Mouse (Mus musculus) heart, embryonic 14.5 days (tissue): Measurements from ENCODE around the gene Fam120b. TPM values are rescaled to one million over a fixed set of nuclear protein-coding genes. Genes with fewer than 3 reads are reported as not detected.
A peak's percentile ranks its signal among the peaks of the same experiment; 100 is the strongest.
"Not testable (repeated sequence)": the region's sequence is repeated elsewhere in the genome, so short reads cannot be mapped to it uniquely, and the experiment has no call there.

Experiments used
- ATAC-seq: fragments of 200-750 bp; cut with Nextera tagmentation; 2 replicates; pipeline ENCODE4 v1.8.0; 2017; ENCODE audit warnings: low read depth, moderate TSS enrichment; ENCODE audit not compliant: insufficient number of reproducible peaks, insufficient read depth, low FRiP score
- H3K27ac ChIP-seq, 2 experiments: fragments of 200-500 bp in 1 of 2; fragments of 300-500 bp in 1 of 2; sonication (generic) in 1 of 2; replicated peaks in 1 of 2; 2 replicates each; pipeline ENCODE4 v1.5.1; 2012 to 2014; ENCODE audit warnings: low read depth in 2 of 2, low read length in 2 of 2, control low read depth in 1 of 2, mild to moderate bottlenecking in 1 of 2, mixed read lengths in 1 of 2; ENCODE audit not compliant: control insufficient read depth in 1 of 2, insufficient read depth in 1 of 2
- H3K27me3 ChIP-seq: fragments of 300-500 bp; sonication (generic); 2 replicates; pipeline ENCODE4 v1.6.1; 2014; ENCODE audit warnings: mild to moderate bottlenecking, low read length, control low read depth; ENCODE audit not compliant: control insufficient read depth, insufficient read depth
- H3K36me3 ChIP-seq: fragments of 300-500 bp; sonication (generic); 2 replicates; pipeline ENCODE4 v1.6.1; 2014; ENCODE audit warnings: mild to moderate bottlenecking, control low read depth, low read length, mixed read lengths; ENCODE audit not compliant: control insufficient read depth, insufficient read depth
- H3K4me1 ChIP-seq, 2 experiments: fragments of 200-500 bp in 1 of 2; fragments of 300-500 bp in 1 of 2; sonication (generic) in 1 of 2; 2 replicates each; pipeline ENCODE4 v1.6.1; 2012 to 2014; ENCODE audit warnings: low read length in 2 of 2, control low read depth in 1 of 2, mixed read lengths in 1 of 2; ENCODE audit not compliant: control insufficient read depth in 2 of 2, insufficient read depth in 2 of 2
- H3K4me2 ChIP-seq: fragments of 300-500 bp; sonication (generic); 2 replicates; pipeline ENCODE4 v1.6.1; 2014; ENCODE audit warnings: mild to moderate bottlenecking, low read length
- H3K4me3 ChIP-seq, 2 experiments: fragments of 200-500 bp in 1 of 2; fragments of 300-500 bp in 1 of 2; sonication (generic) in 1 of 2; 2 replicates each; pipeline ENCODE4 v1.5.1; 2012 to 2014; ENCODE audit warnings: low read length in 2 of 2, mild to moderate bottlenecking in 2 of 2, control low read depth in 1 of 2, low read depth in 1 of 2, moderate library complexity in 1 of 2; ENCODE audit not compliant: control insufficient read depth in 1 of 2, insufficient read depth in 1 of 2
- H3K9ac ChIP-seq: fragments of 300-500 bp; sonication (generic); 2 replicates; pipeline ENCODE4 v1.6.1; 2014; ENCODE audit warnings: mild to moderate bottlenecking, low read length
- H3K9me3 ChIP-seq: fragments of 300-500 bp; sonication (generic); 2 replicates; pipeline ENCODE4 v1.6.1; 2016; ENCODE audit warnings: low read length, control low read depth; ENCODE audit not compliant: control insufficient read depth
- WGBS: fragments of 180-500 bp; shearing (Covaris S2); extraction: QIAGEN DNeasy Blood & Tissue Kit; methylation state at CpG from one replicate; pipeline ENCODE4 v1.1.7; 2014; 5-methylcytosine and 5-hydroxymethylcytosine counted together
- polyA plus RNA-seq: library from polyadenylated mRNA; unstranded; fragments of >200 nt; fragmentation: Nextera tagmentation; extraction: Ambion mirVana; gene quantifications from 2 replicates; pipeline ENCODE4 v1.2.1, GENCODE M21; 2014

The Fam120b gene
- polyA plus RNA-seq, 1 experiment from 2014 or later, result 17.5 TPM

DNA sequence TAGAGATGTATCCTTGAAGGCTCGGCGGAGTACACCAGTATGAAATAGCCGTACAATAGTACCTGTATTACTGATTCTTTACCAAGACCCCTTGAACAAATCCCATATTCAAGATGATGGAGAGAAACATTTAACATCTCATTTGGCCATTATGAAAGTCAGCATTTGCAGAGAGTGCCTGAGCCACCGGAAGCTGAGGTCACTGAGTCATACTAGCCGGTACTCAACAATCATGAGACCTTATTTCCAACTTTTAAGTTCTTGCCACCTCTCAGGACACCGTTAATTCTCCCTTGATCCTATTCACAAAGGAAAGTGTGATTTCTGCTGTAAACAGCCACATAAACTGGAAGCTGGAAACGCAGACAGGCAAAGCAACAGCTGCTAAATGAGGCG is 44.1 kb downstream of the Fam120b start:
- H3K9ac ChIP-seq, result no peak overlapping the region; the same call in 1 of the 2 replicates
- H3K4me1 ChIP-seq, result peaks cover 8 to 13% of the 10 kb centered on the region in 2 experiments
- H3K9me3 ChIP-seq, result no peaks in the 10 kb centered on the region
- H3K27me3 ChIP-seq, result no peaks in the 10 kb centered on the region
- peak overlapping the region; percentile 48 for H3K4me2 ChIP-seq
- H3K4me3 ChIP-seq, result no peak overlapping the region
- 62% methylated on average over 8 of the region's 8 CpGs for WGBS
- no peak overlapping the region for H3K27ac ChIP-seq
- ATAC-seq, result no peak
- H3K36me3 ChIP-seq, result no peaks in the 10 kb centered on the region

- H3K4me3 ChIP-seq, result no peak overlapping the region
- H3K4me1 ChIP-seq, result peaks cover 8 to 13% of the 10 kb centered on the region in 2 experiments
- no peaks in the 10 kb centered on the region for H3K27me3 ChIP-seq
- H3K36me3 ChIP-seq, result no peaks in the 10 kb centered on the region
- WGBS, result 14% methylated on average over 11 of the region's 11 CpGs
- peak overlapping the region; percentile 48 for H3K4me2 ChIP-seq
- peak; percentile 54; the same call in 1 of the 2 replicates for ATAC-seq
- peak overlapping the region; percentile 14; the same call in 1 of the 2 replicates for H3K9ac ChIP-seq
- 0 out of 4 replicates have a peak overlapping the region, but pooled peaks have one; percentile 17 to 22 for H3K27ac ChIP-seq
- H3K9me3 ChIP-seq, result no peaks in the 10 kb centered on the region
Measured at GRCm38 (mm10) chr17:15440463-15441121, 44.6 kb downstream of the Fam120b start.

- Histone ChIP-seq H3K27ac (no peak overlapping the region), H3K27me3 (no peaks in the 10 kb centered on the region), H3K9ac (no peak overlapping the region), H3K4me1 (peaks cover 7 to 9% of the 10 kb centered on the region in 2 experiments), H3K4me3 (no peak overlapping the region), H3K36me3 (no peaks in the 10 kb centered on the region), H3K4me2 (no peak overlapping the region), H3K9me3 (no peaks in the 10 kb centered on the region)
- WGBS, result 63% methylated on average over 3 of the region's 3 CpGs
- no peak for ATAC-seq
Measured at GRCm38 (mm10) chr17:15445421-15445820, 49.4 kb downstream of the Fam120b start.

DNA sequence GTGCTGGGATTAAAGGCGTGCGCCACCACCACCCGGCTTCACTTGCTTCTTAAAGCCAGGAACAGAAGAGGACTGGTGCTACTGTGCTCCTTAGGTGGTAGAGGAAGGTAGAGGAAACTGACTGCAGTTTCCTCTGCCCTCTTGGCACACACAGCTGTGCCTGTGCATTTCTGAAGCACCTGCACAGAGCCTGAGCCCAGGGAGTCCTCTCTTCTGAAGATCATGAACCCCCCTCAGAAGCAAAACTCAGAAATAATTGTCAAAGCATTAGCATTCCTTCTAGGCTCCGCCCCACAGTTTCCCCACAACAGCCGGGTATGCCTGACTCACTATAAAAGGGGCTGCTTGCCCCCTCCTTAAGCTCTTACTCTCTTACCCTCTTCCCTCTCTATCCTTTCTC is 51.8 kb downstream of the Fam120b start:
- no peak for ATAC-seq
- H3K36me3 ChIP-seq, result no peaks in the 10 kb centered on the region
- H3K4me2 ChIP-seq, result no peak overlapping the region
- no peak overlapping the region for H3K4me3 ChIP-seq
- H3K9ac ChIP-seq, result no peak overlapping the region
- peaks cover 0 to 2% of the 10 kb centered on the region in 2 experiments; a peak in 1 of 4 replicates for H3K4me1 ChIP-seq
- WGBS, result 65% methylated on average over 5 of the region's 5 CpGs
- H3K27me3 ChIP-seq, result no peaks in the 10 kb centered on the region
- H3K9me3 ChIP-seq, result no peaks in the 10 kb centered on the region
- H3K27ac ChIP-seq, result no peak overlapping the region

DNA sequence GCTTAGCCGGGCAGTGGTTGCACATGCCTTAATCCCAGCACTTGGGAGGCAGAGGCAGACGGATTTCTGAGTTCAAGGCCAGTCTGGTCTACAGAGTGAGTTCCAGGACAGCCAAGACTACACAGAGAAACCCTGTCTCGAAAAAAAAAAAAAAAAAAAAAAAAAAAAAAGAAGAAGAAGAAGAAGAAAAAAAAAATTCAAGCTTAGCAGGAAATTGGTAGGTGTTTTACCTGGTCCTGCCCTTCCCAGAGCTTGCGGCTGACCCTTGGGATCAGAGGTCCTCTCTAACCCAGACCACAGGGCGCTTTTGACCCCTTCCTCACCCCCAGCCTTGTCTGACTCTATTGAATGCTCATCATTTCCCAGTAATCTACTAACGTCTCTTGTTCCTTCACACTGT is 53.1 kb downstream of the Fam120b start:
- H3K4me1 ChIP-seq, H3K27ac ChIP-seq, H3K4me3 ChIP-seq, H3K9ac ChIP-seq, H3K27me3 ChIP-seq, H3K4me2 ChIP-seq, ATAC-seq, H3K9me3 ChIP-seq, H3K36me3 ChIP-seq: not testable (repeated sequence)
- 79% methylated on average over 5 of the region's 6 CpGs for WGBS

- Histone ChIP-seq H3K4me1 (peaks cover 0 to 2% of the 10 kb centered on the region in 2 experiments; a peak in 1 of 4 replicates), H3K4me3 (no peak overlapping the region)
Measured at GRCm38 (mm10) chr17:15449606-15450005, 53.6 kb downstream of the Fam120b start.

GRCm38 (mm10) chr17:15455203-15455602 is 59.2 kb downstream of the Fam120b start:
- no peaks in the 10 kb centered on the region for H3K36me3 ChIP-seq
- no peak for ATAC-seq
- H3K27me3 ChIP-seq, result no peaks in the 10 kb centered on the region
- no peaks in the 10 kb centered on the region for H3K4me1 ChIP-seq
- WGBS, result 70% methylated on average over 4 of the region's 4 CpGs
- no peaks in the 10 kb centered on the region for H3K9me3 ChIP-seq
- no peak overlapping the region for H3K4me3 ChIP-seq
- no peak overlapping the region for H3K4me2 ChIP-seq
- H3K27ac ChIP-seq, result no peak overlapping the region
- no peak overlapping the region for H3K9ac ChIP-seq

More at GRCm38 (mm10) chr17:15449606-15450005, 53.6 kb downstream of the Fam120b start:
- no peak for ATAC-seq
- Histone ChIP-seq H3K27me3 (no peaks in the 10 kb centered on the region), H3K9ac (no peak overlapping the region), H3K9me3 (no peaks in the 10 kb centered on the region), H3K36me3 (no peaks in the 10 kb centered on the region), H3K27ac (no peak overlapping the region), H3K4me2 (no peak overlapping the region)
- 56% methylated on average over 3 of the region's 3 CpGs for WGBS

GRCm38 (mm10) chr17:15456595-15456994 is 60.6 kb downstream of the Fam120b start:
- 79% methylated on average over 2 of the region's 2 CpGs for WGBS
- ATAC-seq, result no peak
- Histone ChIP-seq H3K4me3 (no peak overlapping the region), H3K4me1 (peaks cover under 1 to 1% of the 10 kb centered on the region in 2 experiments; a peak in 3 of 4 replicates), H3K27me3 (no peaks in the 10 kb centered on the region), H3K36me3 (no peaks in the 10 kb centered on the region), H3K9me3 (no peaks in the 10 kb centered on the region), H3K27ac (no peak overlapping the region), H3K4me2 (no peak overlapping the region), H3K9ac (no peak overlapping the region)
